Mouse (Mus musculus) lung, embryonic 16.5 days (tissue): ENCODE measurements around the gene 3110082J24Rik. TPM values are rescaled to one million over a fixed set of nuclear protein-coding genes. Genes with fewer than 3 reads are reported as not detected.

Experiments used
- ATAC-seq: fragments of 200-750 bp; cut with Nextera tagmentation; 2 replicates; pipeline ENCODE4 v1.8.0; 2017; ENCODE audit warnings: low read depth, mild to moderate bottlenecking, moderate library complexity
- H3K27ac ChIP-seq: fragments of 300-500 bp; sonication (generic); 2 replicates; pipeline ENCODE4 v1.5.1; 2014; ENCODE audit warnings: mild to moderate bottlenecking, control low read depth, low read length
- H3K27me3 ChIP-seq: fragments of 300-500 bp; sonication (generic); 2 replicates; pipeline ENCODE4 v1.6.1; 2014; ENCODE audit warnings: low read depth, low read length, mixed read lengths; ENCODE audit not compliant: control insufficient read depth, insufficient read depth
- H3K36me3 ChIP-seq: fragments of 300-500 bp; sonication (generic); 2 replicates; pipeline ENCODE4 v1.6.1; 2014; ENCODE audit warnings: low read length; ENCODE audit not compliant: control insufficient read depth, insufficient read depth
- H3K4me1 ChIP-seq: fragments of 300-500 bp; sonication (generic); replicated peaks from 2 replicates; pipeline ENCODE4 v1.6.1; 2014; ENCODE audit warnings: low read length, mixed read lengths; ENCODE audit not compliant: control insufficient read depth, insufficient read depth
- H3K4me2 ChIP-seq: fragments of 300-500 bp; sonication (generic); 2 replicates; pipeline ENCODE4 v1.6.1; 2014; ENCODE audit warnings: low read depth, low read length, control low read depth
- H3K4me3 ChIP-seq: fragments of 300-500 bp; sonication (generic); 2 replicates; pipeline ENCODE4 v1.5.1; 2014; ENCODE audit warnings: mild to moderate bottlenecking, low read length, control low read depth
- H3K9ac ChIP-seq: fragments of 300-500 bp; sonication (generic); 2 replicates; pipeline ENCODE4 v1.6.1; 2014; ENCODE audit warnings: low read length, control low read depth
- H3K9me3 ChIP-seq: fragments of 300-500 bp; sonication (generic); 2 replicates; pipeline ENCODE4 v1.6.1; 2016; ENCODE audit warnings: low read length; ENCODE audit not compliant: control insufficient read depth
- WGBS: fragments of 180-500 bp; shearing (Covaris S2); extraction: QIAGEN DNeasy Blood & Tissue Kit; methylation state at CpG from one replicate; pipeline ENCODE4 v1.1.7; 2014; 5-methylcytosine and 5-hydroxymethylcytosine counted together
- polyA plus RNA-seq: library from polyadenylated mRNA; unstranded; fragments of >200 nt; fragmentation: Nextera tagmentation; extraction: Ambion mirVana; gene quantifications from 2 replicates; pipeline ENCODE4 v1.2.1, GENCODE M21; 2015

Gene 3110082J24Rik
- polyA plus RNA-seq, 1 experiment from 2014 or later, result not detected

DNA sequence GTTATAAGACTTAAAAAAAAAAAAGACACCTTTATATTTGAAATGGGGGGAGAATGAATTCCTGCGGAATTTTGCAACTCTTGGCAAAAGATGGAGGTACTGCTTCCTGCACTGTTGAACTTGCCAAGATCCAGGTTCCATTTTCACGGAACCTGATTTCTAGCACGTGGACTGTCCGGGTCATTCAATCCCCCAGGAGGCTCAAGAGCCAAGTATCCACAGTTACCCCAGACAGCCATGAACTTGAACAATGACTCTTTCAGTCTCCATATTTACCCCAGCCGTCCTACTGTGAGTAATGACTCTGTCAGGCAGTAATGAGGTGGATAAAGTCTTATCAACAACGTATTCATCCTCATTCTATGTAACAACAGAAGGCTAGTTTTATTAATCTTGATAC is 40.6 kb upstream of the 3110082J24Rik start:
- ATAC-seq, result no peak
- H3K27me3 ChIP-seq, result no peaks in the 10 kb centered on the region
- no peak overlapping the region for H3K4me3 ChIP-seq
- H3K4me2 ChIP-seq, result no peak overlapping the region
- peaks cover 31% of the 10 kb centered on the region for H3K36me3 ChIP-seq
- no peak overlapping the region for H3K9ac ChIP-seq
- no peak overlapping the region for H3K27ac ChIP-seq
- no peaks in the 10 kb centered on the region for H3K9me3 ChIP-seq
- 83% methylated on average over 6 of the region's 6 CpGs for WGBS
- H3K4me1 ChIP-seq, result no peaks in the 10 kb centered on the region

DNA sequence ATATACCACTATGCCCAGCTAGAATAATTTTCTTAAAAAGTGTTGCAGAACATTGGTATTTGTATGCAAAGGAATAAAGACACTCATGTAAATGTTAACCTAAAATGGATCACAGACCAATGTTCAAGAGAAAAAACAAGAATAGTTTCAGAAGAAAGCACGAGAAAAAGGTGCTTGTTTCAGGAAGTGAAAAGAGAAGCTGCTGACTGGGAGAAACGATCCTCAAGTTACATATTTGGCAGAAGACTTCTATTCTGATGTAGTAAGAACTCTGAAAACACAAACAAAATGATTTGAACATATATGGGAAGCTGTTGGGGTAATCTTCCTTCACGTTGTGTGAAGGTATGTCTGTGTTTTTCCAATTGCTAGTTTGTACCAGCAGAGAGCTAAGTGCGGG is 32.3 kb upstream of the 3110082J24Rik start:
- Histone ChIP-seq H3K4me3 (no peak overlapping the region), H3K27me3 (no peaks in the 10 kb centered on the region), H3K9ac (no peak overlapping the region), H3K4me1 (no peaks in the 10 kb centered on the region), H3K36me3 (peaks cover 41% of the 10 kb centered on the region), H3K9me3 (no peaks in the 10 kb centered on the region), H3K4me2 (no peak overlapping the region), H3K27ac (no peak overlapping the region)
- ATAC-seq, result no peak
- 89% methylated on average over 4 of the region's 4 CpGs for WGBS

DNA sequence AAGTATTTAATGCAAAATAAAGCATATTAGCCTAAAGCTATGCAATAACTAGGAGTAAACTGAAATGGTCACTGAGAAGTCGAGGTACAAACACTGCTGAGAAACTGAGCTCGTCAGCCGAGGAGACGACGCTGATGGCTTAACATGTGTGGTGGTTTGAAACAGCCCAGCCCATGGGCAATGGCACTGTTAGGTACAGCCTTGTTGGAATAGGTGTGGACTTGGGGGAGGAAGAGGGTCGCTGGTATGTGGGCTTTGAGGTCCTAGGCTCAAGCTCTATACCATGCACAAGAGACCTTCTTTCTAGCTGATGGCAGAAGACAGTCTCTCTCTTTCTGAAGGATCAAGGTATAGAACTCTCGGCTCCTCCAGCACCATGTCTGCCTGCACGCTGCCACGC is 31.4 kb upstream of the 3110082J24Rik start:
- H3K9me3 ChIP-seq, result no peaks in the 10 kb centered on the region
- H3K4me2 ChIP-seq, result no peak overlapping the region
- peaks cover 37% of the 10 kb centered on the region for H3K36me3 ChIP-seq
- H3K4me1 ChIP-seq, result no peaks in the 10 kb centered on the region
- H3K4me3 ChIP-seq, result no peak overlapping the region
- no peak for ATAC-seq
- no peak overlapping the region for H3K27ac ChIP-seq
- WGBS, result 89% methylated on average over 9 of the region's 9 CpGs
- no peaks in the 10 kb centered on the region for H3K27me3 ChIP-seq
- no peak overlapping the region for H3K9ac ChIP-seq

DNA sequence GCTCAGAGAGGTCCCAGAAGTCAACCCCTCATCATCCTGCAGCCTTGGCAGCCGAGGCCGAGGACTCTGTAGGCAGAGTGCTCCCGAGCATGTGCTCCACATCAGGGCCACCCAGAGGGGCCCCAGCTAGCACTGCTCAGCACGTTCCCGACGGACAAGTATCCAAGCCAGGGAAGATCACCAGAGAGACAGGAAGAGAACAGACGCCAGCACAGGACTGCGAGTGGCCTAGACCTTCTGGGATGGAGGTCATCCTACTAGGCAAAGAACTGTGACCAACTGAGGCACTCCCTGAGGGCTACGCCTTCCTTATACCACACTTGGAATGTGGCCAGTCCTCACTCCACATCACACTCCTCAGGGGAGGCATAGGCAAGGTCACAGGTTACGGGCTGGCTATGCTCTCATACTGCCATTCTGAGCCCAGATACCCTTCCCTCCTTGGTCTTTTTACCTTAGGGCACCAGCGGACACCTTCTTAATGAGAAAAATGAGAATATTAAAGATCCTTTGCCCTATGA is 29.9 kb upstream of the 3110082J24Rik start:
- Histone ChIP-seq H3K9ac (no peak overlapping the region), H3K27me3 (no peaks in the 10 kb centered on the region), H3K4me2 (no peak overlapping the region), H3K27ac (no peak overlapping the region), H3K36me3 (peaks cover 39% of the 10 kb centered on the region), H3K4me1 (no peaks in the 10 kb centered on the region), H3K4me3 (no peak overlapping the region), H3K9me3 (no peaks in the 10 kb centered on the region)
- no peak for ATAC-seq
- WGBS, result 85% methylated on average over 11 of the region's 11 CpGs

DNA sequence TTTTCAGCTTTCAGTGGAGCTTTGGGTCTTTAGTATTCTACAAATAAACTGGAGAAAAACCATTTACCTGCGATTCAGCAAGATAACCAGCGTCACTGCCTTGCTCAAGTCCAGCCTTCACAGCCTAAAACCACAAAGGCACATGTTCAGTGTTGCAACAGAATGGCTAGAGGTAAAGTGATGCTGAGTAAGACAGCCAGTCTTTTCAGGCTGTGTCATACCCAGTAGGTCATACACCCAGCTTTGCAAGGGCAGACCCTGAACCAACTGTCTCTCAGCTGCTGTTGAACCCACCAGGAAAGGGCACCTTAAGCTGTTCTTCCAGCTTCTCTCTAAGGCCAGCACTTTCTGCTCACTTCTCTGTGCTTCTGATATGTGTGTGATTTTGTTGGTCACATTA is 26.3 kb upstream of the 3110082J24Rik start:
- Histone ChIP-seq H3K9ac (no peak overlapping the region), H3K36me3 (peaks cover 37% of the 10 kb centered on the region), H3K9me3 (no peaks in the 10 kb centered on the region), H3K4me3 (no peak overlapping the region), H3K4me2 (no peak overlapping the region), H3K27ac (no peak overlapping the region), H3K4me1 (no peaks in the 10 kb centered on the region), H3K27me3 (no peaks in the 10 kb centered on the region)
- ATAC-seq, result no peak
- 98% methylated on average over 2 of the region's 2 CpGs for WGBS

DNA sequence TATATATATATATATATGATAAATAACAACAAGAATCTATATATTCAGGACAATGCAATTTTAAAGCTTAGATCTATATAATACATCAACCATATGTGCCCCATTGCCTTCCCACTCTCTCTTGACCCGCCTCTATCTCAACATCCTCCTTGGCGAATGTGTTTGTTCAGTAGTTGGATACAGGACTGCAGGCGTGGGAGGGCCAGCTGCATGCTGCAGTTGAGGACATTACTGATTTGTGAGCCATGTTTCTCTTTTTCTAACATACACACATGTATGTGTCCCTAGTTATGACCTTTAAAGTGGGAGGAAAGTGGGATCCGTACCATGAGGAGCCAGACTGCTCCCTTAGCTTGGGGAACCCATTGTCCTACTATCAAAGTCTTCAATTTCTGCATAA is 25.4 kb upstream of the 3110082J24Rik start:
- no peaks in the 10 kb centered on the region for H3K27me3 ChIP-seq
- no peak for ATAC-seq
- no peaks in the 10 kb centered on the region for H3K9me3 ChIP-seq
- no peaks in the 10 kb centered on the region for H3K4me1 ChIP-seq
- no peak overlapping the region for H3K27ac ChIP-seq
- peaks cover 43% of the 10 kb centered on the region for H3K36me3 ChIP-seq
- WGBS, result 86% methylated on average over 4 of the region's 4 CpGs
- H3K4me2 ChIP-seq, result no peak overlapping the region
- no peak overlapping the region for H3K9ac ChIP-seq
- H3K4me3 ChIP-seq, result no peak overlapping the region

DNA sequence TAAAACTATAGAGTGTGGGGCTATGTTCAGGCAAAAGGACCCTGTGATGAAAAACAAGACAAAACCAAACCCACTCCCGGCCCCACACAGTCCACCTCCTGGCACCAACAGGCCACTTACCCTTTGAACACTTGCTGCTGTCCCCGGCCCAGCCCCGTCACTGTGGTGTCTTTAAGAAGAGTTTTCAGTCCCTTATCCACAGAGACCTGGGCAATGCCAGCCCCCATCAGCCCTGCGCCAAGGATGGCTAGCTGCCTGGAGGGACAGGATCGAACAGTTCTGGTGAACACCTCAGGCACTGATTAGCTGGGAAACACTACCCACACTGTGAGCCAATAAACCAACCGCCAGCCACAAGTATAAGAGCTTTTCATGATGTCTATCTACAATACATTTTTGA is 22.8 kb upstream of the 3110082J24Rik start:
- Histone ChIP-seq H3K4me3 (no peak overlapping the region), H3K9me3 (no peaks in the 10 kb centered on the region), H3K36me3 (peaks cover 50% of the 10 kb centered on the region), H3K9ac (no peak overlapping the region), H3K4me2 (no peak overlapping the region), H3K27me3 (no peaks in the 10 kb centered on the region), H3K27ac (no peak overlapping the region), H3K4me1 (no peaks in the 10 kb centered on the region)
- ATAC-seq, result no peak
- 97% methylated on average over 6 of the region's 6 CpGs for WGBS

DNA sequence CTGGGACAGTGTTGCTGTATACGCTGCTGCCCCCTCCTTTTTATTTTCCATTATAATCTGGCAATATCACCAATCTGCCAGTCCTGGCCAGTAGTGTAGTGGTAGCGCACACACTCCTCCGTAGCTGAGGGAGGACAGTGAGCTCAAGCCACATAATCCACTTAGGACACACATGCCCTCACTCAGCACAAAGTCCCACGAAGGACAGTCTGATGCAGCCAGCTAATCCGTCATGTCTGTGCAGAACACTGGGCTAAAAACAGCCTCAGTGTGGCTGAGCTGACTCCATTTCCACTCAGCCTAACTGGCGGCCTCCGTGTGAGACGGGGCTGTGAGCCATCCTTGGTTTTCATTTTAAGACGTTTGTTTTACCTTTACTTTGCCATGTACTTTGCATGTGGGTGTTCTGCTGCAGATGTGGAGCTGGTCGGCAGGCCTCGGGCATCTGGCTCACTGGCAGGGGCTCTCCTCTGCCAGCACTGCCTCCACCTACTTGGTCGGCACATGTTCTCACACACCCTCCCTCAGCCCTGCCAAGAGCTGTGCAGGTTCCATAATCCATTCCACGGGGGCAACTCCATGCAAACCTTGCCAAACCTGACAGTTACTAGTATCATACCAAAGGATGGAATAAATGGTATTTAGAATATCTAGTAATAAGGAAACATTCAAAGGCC is 22.2 kb upstream of the 3110082J24Rik start:
- Histone ChIP-seq H3K4me3 (no peak overlapping the region), H3K27me3 (no peaks in the 10 kb centered on the region), H3K36me3 (peaks cover 55% of the 10 kb centered on the region), H3K9me3 (no peaks in the 10 kb centered on the region), H3K27ac (no peak overlapping the region), H3K4me2 (no peak overlapping the region), H3K9ac (no peak overlapping the region), H3K4me1 (no peaks in the 10 kb centered on the region)
- 90% methylated on average over 13 of the region's 13 CpGs for WGBS
- ATAC-seq, result no peak

DNA sequence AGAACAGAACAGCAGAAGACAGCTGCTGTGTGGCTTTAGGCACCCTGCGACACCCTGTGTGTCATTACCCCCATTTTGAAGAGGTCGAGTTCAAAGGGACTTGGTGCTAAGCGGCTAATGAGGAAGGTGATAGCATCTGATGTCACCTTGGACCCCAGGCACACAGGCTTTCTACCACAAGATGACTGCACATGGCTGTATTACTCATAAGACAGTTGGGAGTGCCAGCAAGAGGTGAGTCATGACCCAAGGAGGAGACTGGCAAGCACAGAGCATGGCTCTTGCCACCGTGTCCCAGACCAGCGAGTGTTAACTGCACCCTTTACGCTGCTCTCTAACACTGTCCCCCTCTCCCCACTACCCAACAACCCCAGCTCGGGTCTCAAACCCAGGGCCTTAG is 20.9 kb upstream of the 3110082J24Rik start:
- Histone ChIP-seq H3K36me3 (peaks cover 54% of the 10 kb centered on the region), H3K27me3 (no peaks in the 10 kb centered on the region), H3K4me3 (no peak overlapping the region), H3K4me2 (no peak overlapping the region), H3K9me3 (no peaks in the 10 kb centered on the region), H3K9ac (no peak overlapping the region), H3K4me1 (no peaks in the 10 kb centered on the region), H3K27ac (no peak overlapping the region)
- 80% methylated on average over 7 of the region's 7 CpGs for whole genome bisulfite sequencing
- no peak for ATAC-seq
